Comparison of ENCODE assay signal across 8 mouse cellular contexts in the genomic region with DNA sequence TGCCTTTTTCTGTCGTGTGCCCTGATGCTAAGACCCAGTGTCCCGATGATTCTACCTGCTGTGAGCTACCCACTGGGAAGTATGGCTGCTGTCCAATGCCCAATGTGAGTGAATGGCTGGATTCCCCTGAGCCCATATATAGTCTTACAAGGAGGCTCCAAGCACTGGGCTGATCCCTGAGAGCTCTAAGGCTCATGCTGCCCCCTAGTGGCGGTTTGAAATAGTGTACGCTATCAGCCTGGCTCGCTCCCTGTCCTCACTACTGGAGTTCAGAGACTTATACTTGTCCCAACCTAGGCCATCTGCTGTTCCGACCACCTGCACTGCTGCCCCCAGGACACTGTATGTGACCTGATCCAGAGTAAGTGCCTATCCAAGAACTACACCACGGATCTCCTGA. TPM values are rescaled to one million over a fixed set of nuclear protein-coding genes. Genes with fewer than 3 reads are reported as not detected.
DNase-seq lines count a peak whose midpoint lies in the region; ATAC-seq and TF ChIP-seq lines count a peak whose summit lies in the region.

No protein-coding gene starts in this region.

- no peaks in the 10 kb centered on the region for H3K9me3 ChIP-seq in kidney, embryonic 15.5 days (replicated peaks)
- no peaks in the 10 kb centered on the region for H3K9me3 ChIP-seq in kidney, postnatal 0 days (replicated peaks; ENCODE audit: low read length)
- H3K9me3 ChIP-seq in liver, embryonic 11.5 days (ENCODE audit: control insufficient read depth, low read length): no peaks in the 10 kb centered on the region

- peaks cover 54% of the 10 kb centered on the region for H3K4me1 ChIP-seq in kidney, embryonic 15.5 days
- H3K4me1 ChIP-seq in kidney, postnatal 0 days (replicated peaks; ENCODE audit: insufficient read depth, low read length): peaks cover 12% of the 10 kb centered on the region
- peaks cover 23% of the 10 kb centered on the region for H3K4me1 ChIP-seq in liver, embryonic 11.5 days (replicated peaks; ENCODE audit: control insufficient read depth, insufficient read depth, low read length)

- peak; percentile 98 for TF ChIP-seq CTCF in kidney, postnatal 0 days (IDR thresholded peaks at IDR 0.05; ENCODE audit: low read depth)

- H3K27me3 ChIP-seq in kidney, embryonic 15.5 days: 0 out of 2 replicates have a peak, but pooled peaks cover 3% of the 10 kb centered on the region
- H3K27me3 ChIP-seq in kidney, postnatal 0 days (ENCODE audit: insufficient read depth, low read length): no peaks in the 10 kb centered on the region
- peaks cover 16% of the 10 kb centered on the region for H3K27me3 ChIP-seq in liver, embryonic 11.5 days (replicated peaks; ENCODE audit: control insufficient read depth, insufficient read depth, low read length)
- no peaks in the 10 kb centered on the region for H3K27me3 ChIP-seq in splenic B cell, adult 2 months (ENCODE audit: control insufficient read depth, insufficient read depth, low read length, poor library complexity, severe bottlenecking)

- H3K27ac ChIP-seq in kidney, embryonic 15.5 days: no peak overlapping the region
- H3K27ac ChIP-seq in kidney, postnatal 0 days: no peak overlapping the region
- no peak overlapping the region for H3K27ac ChIP-seq in liver, embryonic 11.5 days (ENCODE audit: low read depth, low read length)

- no peak overlapping the region for H3K4me3 ChIP-seq in kidney, embryonic 15.5 days (replicated peaks)
- H3K4me3 ChIP-seq in kidney, postnatal 0 days (replicated peaks; ENCODE audit: low read depth, low read length): no peak overlapping the region
- no peak overlapping the region for H3K4me3 ChIP-seq in liver, embryonic 11.5 days (ENCODE audit: low read depth, low read length)

- H3K4me2 ChIP-seq in kidney, embryonic 15.5 days: no peak overlapping the region
- no peak overlapping the region for H3K4me2 ChIP-seq in kidney, postnatal 0 days (ENCODE audit: low read length)
- H3K4me2 ChIP-seq in liver, embryonic 11.5 days: no peak overlapping the region

- no peak for ATAC-seq in kidney, embryonic 15.5 days (replicated peaks; ENCODE audit: low FRiP score)
- ATAC-seq in kidney, postnatal 0 days (replicated peaks; ENCODE audit: low FRiP score, low read depth): no peak; the same call in 1 of the 2 replicates
- ATAC-seq in liver, embryonic 11.5 days (replicated peaks; ENCODE audit: low FRiP score): peak; percentile 36; the same call in 1 of the 2 replicates

- peak; percentile 81 for DNase-seq in kidney, adult 11 months
- DNase-seq in embryo, embryonic 10 days (ENCODE audit: low spot score): peak; percentile 94
- DNase-seq in gastrocnemius, postnatal 4 days (ENCODE audit: low spot score in 2 of 2): peak; percentile 82 to 88
- peak; percentile 93 for DNase-seq in kidney, postnatal 0 days (ENCODE audit: low spot score)
- peak; percentile 84 for DNase-seq in liver, embryonic 11.5 days (ENCODE audit: low spot score)
- peak; percentile 89 for DNase-seq in neural tube, embryonic 10.5 days (ENCODE audit: extremely low spot score, low spot score)
- peak; percentile 90 for DNase-seq in splenic B cell, adult 2 months (ENCODE audit: low read depth, low spot score)

- WGBS in kidney, embryonic 15.5 days: 16% methylated on average over 7 of the region's 7 CpGs
- WGBS in kidney, postnatal 0 days: 6% methylated on average over 7 of the region's 7 CpGs
- 11% methylated on average over 7 of the region's 7 CpGs for WGBS in liver, embryonic 11.5 days

- no peak overlapping the region for H3K9ac ChIP-seq in kidney, embryonic 15.5 days
- H3K9ac ChIP-seq in kidney, postnatal 0 days (ENCODE audit: low read depth, low read length): no peak overlapping the region
- H3K9ac ChIP-seq in liver, embryonic 11.5 days (ENCODE audit: low read depth, low read length): no peak overlapping the region

- H3K36me3 ChIP-seq in kidney, embryonic 15.5 days: peaks cover 54% of the 10 kb centered on the region
- H3K36me3 ChIP-seq in kidney, postnatal 0 days (ENCODE audit: insufficient read depth, low read length): peaks cover 28% of the 10 kb centered on the region
- peaks cover 6% of the 10 kb centered on the region; the same call in 1 of the 2 replicates for H3K36me3 ChIP-seq in liver, embryonic 11.5 days (ENCODE audit: control insufficient read depth, insufficient read depth, low read length)
- H3K36me3 ChIP-seq in splenic B cell, adult 2 months (ENCODE audit: control insufficient read depth, insufficient read depth, low read length, poor library complexity, severe bottlenecking): peaks cover 4% of the 10 kb centered on the region

RNA-seq across cellular contexts. Expression of gene Grn, which starts 4.3 kb away (rescaled TPM):
- polyA plus RNA-seq in kidney, embryonic 15.5 days (2015; fragmentation: Nextera tagmentation; extraction: Ambion mirVana): 151 and 172 TPM in 2 replicates
- total RNA-seq in gastrocnemius, postnatal 4 days (2021): 100 to 1,000 TPM; 129 to 130 TPM
- 191 and 209 TPM in 2 replicates for polyA plus RNA-seq in kidney, postnatal 0 days (2015; fragmentation: Nextera tagmentation; extraction: Ambion mirVana)
- 68.1 and 69.5 TPM in 2 replicates for polyA plus RNA-seq in liver, embryonic 11.5 days (2014; fragmentation: Nextera tagmentation; extraction: Ambion mirVana)

RNA-seq across cellular contexts. Expression of gene Fam171a2, which starts 13.1 kb away (rescaled TPM):
- 6.9 and 7.1 TPM in 2 replicates for polyA plus RNA-seq in kidney, embryonic 15.5 days (2015; fragmentation: Nextera tagmentation; extraction: Ambion mirVana)
- total RNA-seq in gastrocnemius, postnatal 4 days (2021): 10 to 100 TPM; 27.4 to 43.6 TPM
- polyA plus RNA-seq in kidney, postnatal 0 days (2015; fragmentation: Nextera tagmentation; extraction: Ambion mirVana): 5.9 and 6.4 TPM in 2 replicates
- 1.8 and 2.0 TPM in 2 replicates for polyA plus RNA-seq in liver, embryonic 11.5 days (2014; fragmentation: Nextera tagmentation; extraction: Ambion mirVana)

RNA-seq across cellular contexts. Expression of gene Slc25a39, which starts 26.7 kb away (rescaled TPM):
- polyA plus RNA-seq in kidney, embryonic 15.5 days (2015; fragmentation: Nextera tagmentation; extraction: Ambion mirVana): 271 and 298 TPM in 2 replicates
- 10 to 100 TPM; 54.5 to 66.3 TPM for total RNA-seq in gastrocnemius, postnatal 4 days (2021)
- 352 and 383 TPM in 2 replicates for polyA plus RNA-seq in kidney, postnatal 0 days (2015; fragmentation: Nextera tagmentation; extraction: Ambion mirVana)
- polyA plus RNA-seq in liver, embryonic 11.5 days (2014; fragmentation: Nextera tagmentation; extraction: Ambion mirVana): 282 and 283 TPM in 2 replicates

RNA-seq across cellular contexts. Expression of gene Itga2b, which starts 35.5 kb away (rescaled TPM):
- 8.2 and 11.0 TPM in 2 replicates for polyA plus RNA-seq in kidney, embryonic 15.5 days (2015; fragmentation: Nextera tagmentation; extraction: Ambion mirVana)
- total RNA-seq in gastrocnemius, postnatal 4 days (2021): 1 to 10 TPM; 3.2 to 4.7 TPM
- polyA plus RNA-seq in kidney, postnatal 0 days (2015; fragmentation: Nextera tagmentation; extraction: Ambion mirVana): 12.1 and 12.9 TPM in 2 replicates
- polyA plus RNA-seq in liver, embryonic 11.5 days (2014; fragmentation: Nextera tagmentation; extraction: Ambion mirVana): 76.2 and 80.3 TPM in 2 replicates

RNA-seq across cellular contexts. Expression of gene Rundc3a, which starts 41.2 kb away (rescaled TPM):
- 2.5 and 4.9 TPM in 2 replicates for polyA plus RNA-seq in kidney, embryonic 15.5 days (2015; fragmentation: Nextera tagmentation; extraction: Ambion mirVana)
- total RNA-seq in gastrocnemius, postnatal 4 days (2021): 1 to 10 TPM; 1.3 to 1.4 TPM
- 7.0 and 9.2 TPM in 2 replicates for polyA plus RNA-seq in kidney, postnatal 0 days (2015; fragmentation: Nextera tagmentation; extraction: Ambion mirVana)
- 1.8 and 2.6 TPM in 2 replicates for polyA plus RNA-seq in liver, embryonic 11.5 days (2014; fragmentation: Nextera tagmentation; extraction: Ambion mirVana)
